Mouse (Mus musculus) heart, embryonic 11.5 days (tissue): ENCODE results near the gene Lpp. TPM values are rescaled to one million over a fixed set of nuclear protein-coding genes. Genes with fewer than 3 reads are reported as not detected.

ENCODE experiments used
- ATAC-seq: fragments of 200-750 bp; cut with Nextera tagmentation; replicated peaks from 2 replicates; pipeline ENCODE4 v1.8.0; 2017; ENCODE audit warnings: moderate library complexity; ENCODE audit not compliant: insufficient number of reproducible peaks, low FRiP score, low TSS enrichment
- H3K27ac ChIP-seq: fragments of 300-500 bp; sonication (generic); 2 replicates; pipeline ENCODE4 v1.5.1; 2014; ENCODE audit warnings: mild to moderate bottlenecking, low read depth, low read length
- H3K27me3 ChIP-seq: fragments of 300-500 bp; sonication (generic); 2 replicates; pipeline ENCODE4 v1.6.1; 2014; ENCODE audit warnings: mild to moderate bottlenecking, low read length, mixed read lengths; ENCODE audit not compliant: control insufficient read depth, insufficient read depth
- H3K36me3 ChIP-seq: fragments of 300-500 bp; sonication (generic); 2 replicates; pipeline ENCODE4 v1.6.1; 2014; ENCODE audit warnings: mild to moderate bottlenecking, low read length, moderate library complexity, mixed read lengths; ENCODE audit not compliant: control insufficient read depth, insufficient read depth
- H3K4me1 ChIP-seq: fragments of 300-500 bp; sonication (generic); 2 replicates; pipeline ENCODE4 v1.6.1; 2014; ENCODE audit warnings: low read length; ENCODE audit not compliant: control insufficient read depth, insufficient read depth
- H3K4me2 ChIP-seq: fragments of 300-500 bp; sonication (generic); 2 replicates; pipeline ENCODE4 v1.6.1; 2014; ENCODE audit warnings: mild to moderate bottlenecking, moderate library complexity
- H3K4me3 ChIP-seq: fragments of 300-500 bp; sonication (generic); 2 replicates; pipeline ENCODE4 v1.5.1; 2014; ENCODE audit warnings: low read depth, low read length
- H3K9ac ChIP-seq: fragments of 300-500 bp; sonication (generic); 2 replicates; pipeline ENCODE4 v1.6.1; 2014; ENCODE audit warnings: mild to moderate bottlenecking, low read depth, low read length, moderate library complexity
- H3K9me3 ChIP-seq: fragments of 300-500 bp; sonication (generic); replicated peaks from 2 replicates; pipeline ENCODE4 v1.6.1; 2016; ENCODE audit warnings: low read length; ENCODE audit not compliant: control insufficient read depth
- WGBS: fragments of 180-500 bp; shearing (Covaris S2); extraction: QIAGEN DNeasy Blood & Tissue Kit; methylation state at CpG from one replicate; pipeline ENCODE4 v1.1.7; 2014; ENCODE audit not compliant: insufficient replicate concordance; 5-methylcytosine and 5-hydroxymethylcytosine counted together
- polyA plus RNA-seq: library from polyadenylated mRNA; unstranded; fragments of >200 nt; fragmentation: Nextera tagmentation; extraction: Ambion mirVana; gene quantifications from 2 replicates; pipeline ENCODE4 v1.2.1, GENCODE M21; 2014

The Lpp gene
- polyA plus RNA-seq, 1 experiment from 2014 or later, result 59.2 TPM

GRCm38 (mm10) chr16:24506237-24506636 is 112.9 kb downstream of the Lpp start:
- H3K4me1 ChIP-seq, result peaks cover 36% of the 10 kb centered on the region

GRCm38 (mm10) chr16:24506740-24507139 is 113.4 kb downstream of the Lpp start:
- WGBS, result 59% methylated on average over 4 of the region's 4 CpGs
- no peak for ATAC-seq
- H3K27me3 ChIP-seq, result no peaks in the 10 kb centered on the region
- H3K4me2 ChIP-seq, result no peak overlapping the region
- H3K36me3 ChIP-seq, result no peaks in the 10 kb centered on the region
- no peaks in the 10 kb centered on the region for H3K9me3 ChIP-seq
- H3K4me1 ChIP-seq, result peaks cover 31% of the 10 kb centered on the region
- H3K4me3 ChIP-seq, result no peak overlapping the region
- no peak overlapping the region for H3K27ac ChIP-seq
- no peak overlapping the region for H3K9ac ChIP-seq

More at GRCm38 (mm10) chr16:24506237-24506636, 112.9 kb downstream of the Lpp start:
- no peak for ATAC-seq
- Histone ChIP-seq H3K27ac (no peak overlapping the region), H3K27me3 (no peaks in the 10 kb centered on the region), H3K4me3 (no peak overlapping the region), H3K9me3 (no peaks in the 10 kb centered on the region), H3K4me2 (no peak overlapping the region), H3K9ac (no peak overlapping the region), H3K36me3 (no peaks in the 10 kb centered on the region)
- WGBS, result 90% methylated on average over 2 of the region's 2 CpGs

GRCm38 (mm10) chr16:24507927-24508540 is 114.7 kb downstream of the Lpp start:
- Histone ChIP-seq H3K36me3 (no peaks in the 10 kb centered on the region), H3K9ac (no peak overlapping the region), H3K27me3 (no peaks in the 10 kb centered on the region), H3K4me1 (peaks cover 25% of the 10 kb centered on the region; the same call in 1 of the 2 replicates), H3K4me3 (no peak overlapping the region), H3K9me3 (no peaks in the 10 kb centered on the region), H3K4me2 (no peak overlapping the region), H3K27ac (no peak overlapping the region)
- WGBS, result 83% methylated on average over 5 of the region's 5 CpGs
- ATAC-seq, result no peak

GRCm38 (mm10) chr16:24509100-24509812 is 115.9 kb downstream of the Lpp start:
- H3K4me3 ChIP-seq, result no peak overlapping the region
- WGBS, result 66% methylated on average over 5 of the region's 5 CpGs
- H3K36me3 ChIP-seq, result no peaks in the 10 kb centered on the region; the same call in 1 of the 2 replicates
- H3K9me3 ChIP-seq, result no peaks in the 10 kb centered on the region
- no peak overlapping the region for H3K27ac ChIP-seq
- no peak for ATAC-seq
- H3K9ac ChIP-seq, result no peak overlapping the region
- peaks cover 25% of the 10 kb centered on the region; the same call in 1 of the 2 replicates for H3K4me1 ChIP-seq
- H3K27me3 ChIP-seq, result no peaks in the 10 kb centered on the region
- H3K4me2 ChIP-seq, result no peak overlapping the region

GRCm38 (mm10) chr16:24509813-24510166 is 116.5 kb downstream of the Lpp start:
- no peak overlapping the region for H3K9ac ChIP-seq
- no peak overlapping the region for H3K4me3 ChIP-seq
- H3K9me3 ChIP-seq, result no peaks in the 10 kb centered on the region
- H3K27ac ChIP-seq, result no peak overlapping the region
- H3K36me3 ChIP-seq, result no peaks in the 10 kb centered on the region; the same call in 1 of the 2 replicates
- no peak overlapping the region for H3K4me2 ChIP-seq
- 67% methylated on average over 1 of the region's 1 CpGs for WGBS
- no peak for ATAC-seq
- H3K27me3 ChIP-seq, result no peaks in the 10 kb centered on the region
- peaks cover 25% of the 10 kb centered on the region; the same call in 1 of the 2 replicates for H3K4me1 ChIP-seq

- H3K36me3 ChIP-seq, result no peaks in the 10 kb centered on the region; the same call in 1 of the 2 replicates
- H3K9me3 ChIP-seq, result no peaks in the 10 kb centered on the region
- no peak overlapping the region for H3K4me3 ChIP-seq
- no peaks in the 10 kb centered on the region for H3K27me3 ChIP-seq
- H3K4me2 ChIP-seq, result no peak overlapping the region
- WGBS, result 91% methylated on average over 4 of the region's 4 CpGs
- no peak overlapping the region for H3K27ac ChIP-seq
- H3K4me1 ChIP-seq, result peaks cover 17% of the 10 kb centered on the region; the same call in 1 of the 2 replicates
- H3K9ac ChIP-seq, result no peak overlapping the region
- ATAC-seq, result no peak
Measured at GRCm38 (mm10) chr16:24513228-24513627, 119.9 kb downstream of the Lpp start.

GRCm38 (mm10) chr16:24514802-24515727 is 121.8 kb downstream of the Lpp start:
- no peak overlapping the region for H3K4me2 ChIP-seq
- H3K4me1 ChIP-seq, result peaks cover 12% of the 10 kb centered on the region; the same call in 1 of the 2 replicates
- H3K27me3 ChIP-seq, result no peaks in the 10 kb centered on the region
- H3K9ac ChIP-seq, result no peak overlapping the region
- no peak overlapping the region for H3K27ac ChIP-seq
- no peak overlapping the region for H3K4me3 ChIP-seq
- no peaks in the 10 kb centered on the region for H3K9me3 ChIP-seq
- 78% methylated on average over 11 of the region's 11 CpGs for WGBS
- ATAC-seq, result no peak
- H3K36me3 ChIP-seq, result no peaks in the 10 kb centered on the region; the same call in 1 of the 2 replicates

- H3K4me3 ChIP-seq, result no peak overlapping the region
- H3K9me3 ChIP-seq, result no peaks in the 10 kb centered on the region
- no peaks in the 10 kb centered on the region for H3K27me3 ChIP-seq
- ATAC-seq, result no peak
- H3K4me2 ChIP-seq, result no peak overlapping the region
- WGBS, result 66% methylated on average over 3 of the region's 3 CpGs
- peaks cover 14% of the 10 kb centered on the region; the same call in 1 of the 2 replicates for H3K4me1 ChIP-seq
- H3K36me3 ChIP-seq, result no peaks in the 10 kb centered on the region; the same call in 1 of the 2 replicates
- no peak overlapping the region for H3K9ac ChIP-seq
- no peak overlapping the region for H3K27ac ChIP-seq
Measured at GRCm38 (mm10) chr16:24516993-24517392, 123.7 kb downstream of the Lpp start.
